Mouse (Mus musculus) spleen, adult 2 months (tissue): Measurements from ENCODE around the gene Fhl2.

Source experiments
- CTCF ChIP-seq: fragments of 200-500 bp; IDR thresholded peaks from 2 replicates; pipeline ENCODE4 v1.5.1; 2011; ENCODE audit warnings: mild to moderate bottlenecking, inconsistent platforms; ENCODE audit not compliant: insufficient read depth, insufficient read length, insufficient replicate concordance; ENCODE audit errors: extremely low read depth
- POLR2A ChIP-seq: fragments of 200-500 bp; IDR thresholded peaks from 2 replicates; pipeline ENCODE4 v1.6.1; 2011; ENCODE audit warnings: low read depth, low read length, inconsistent platforms

GRCm38 (mm10) chr1:43122616-43123015 lies 74.2 kb downstream of the Fhl2 start:
- TF ChIP-seq CTCF: no peak
- TF ChIP-seq POLR2A: no peak
